Mouse (Mus musculus) layer of hippocampus, postnatal 14 days (tissue): ENCODE data around the gene Stk11. TPM values are rescaled to one million over a fixed set of nuclear protein-coding genes. Genes with fewer than 3 reads are reported as not detected.

Experiments used
- DNase-seq, 2 experiments: peaks; one replicate each; pipeline ENCODE4 v3.0.0; 2021 to 2022; ENCODE audit warnings: low spot score in 2 of 2, mixed read lengths in 1 of 2
- total RNA-seq, 2 experiments: library from RNA; stranded (reverse); gene quantifications; 2 replicates each; pipeline ENCODE4 v1.2.3; 2021

The Stk11 gene
- total RNA-seq, 2 experiments from 2014 or later: 89.2 to 90.7 TPM

GRCm38 (mm10) chr10:80129846-80130245 lies 14.2 kb downstream of the Stk11 start:
- DNase-seq: no peak

GRCm38 (mm10) chr10:80130403-80131031 lies 14.9 kb downstream of the Stk11 start:
- no peak for DNase-seq

- DNase-seq: peak; percentile 51 to 63
Measured at GRCm38 (mm10) chr10:80131316-80131951, 15.8 kb downstream of the Stk11 start.

GRCm38 (mm10) chr10:80131952-80132350 lies 16.3 kb downstream of the Stk11 start:
- peak in 1 of 2 experiments; percentile 47 for DNase-seq

GRCm38 (mm10) chr10:80133226-80133849 lies 17.7 kb downstream of the Stk11 start:
- DNase-seq: no peak

GRCm38 (mm10) chr10:80134421-80134820 lies 18.8 kb downstream of the Stk11 start:
- no peak for DNase-seq

GRCm38 (mm10) chr10:80135161-80135560 lies 19.6 kb downstream of the Stk11 start:
- no peak for DNase-seq

GRCm38 (mm10) chr10:80135641-80136040 lies 20.0 kb downstream of the Stk11 start:
- no peak for DNase-seq

- DNase-seq: no peak
Measured at GRCm38 (mm10) chr10:80136179-80136951, 20.8 kb downstream of the Stk11 start.

- DNase-seq: peak in 1 of 2 experiments; percentile 46
Measured at GRCm38 (mm10) chr10:80136952-80137625, 21.5 kb downstream of the Stk11 start.

- peak in 1 of 2 experiments; percentile 60 for DNase-seq
Measured at GRCm38 (mm10) chr10:80137626-80138552, 22.3 kb downstream of the Stk11 start.

GRCm38 (mm10) chr10:80138553-80139438 lies 23.2 kb downstream of the Stk11 start, which contains the start of gene Atp5d:
Gene Atp5d, plus strand, starts transcription at chr10:80138632.
- DNase-seq: peak in 1 of 2 experiments; percentile 53

- DNase-seq: no peak
Measured at GRCm38 (mm10) chr10:80139439-80139775, 23.8 kb downstream of the Stk11 start.

- DNase-seq: no peak
Measured at GRCm38 (mm10) chr10:80139975-80140665, 24.5 kb downstream of the Stk11 start.

GRCm38 (mm10) chr10:80140666-80141035 lies 25.0 kb downstream of the Stk11 start, which contains the start of gene Cbarp:
Gene Cbarp, minus strand, starts transcription at chr10:80140835.
- no peak for DNase-seq

GRCm38 (mm10) chr10:80141243-80141642 lies 25.6 kb downstream of the Stk11 start:
- DNase-seq: peak; percentile 92 to 96

GRCm38 (mm10) chr10:80141786-80142529 lies 26.4 kb downstream of the Stk11 start:
- peak; percentile 83 to 97 for DNase-seq

GRCm38 (mm10) chr10:80142530-80142925 lies 26.9 kb downstream of the Stk11 start:
- no peak for DNase-seq
